Mouse (Mus musculus): ENCODE data around the gene C1s2. TPM values are rescaled to one million over a fixed set of nuclear protein-coding genes. Genes with fewer than 3 reads are reported as not detected.

Gene C1s2
- polyA plus RNA-seq, 2 experiments: 0.24 TPM; not detected in 1

DNA sequence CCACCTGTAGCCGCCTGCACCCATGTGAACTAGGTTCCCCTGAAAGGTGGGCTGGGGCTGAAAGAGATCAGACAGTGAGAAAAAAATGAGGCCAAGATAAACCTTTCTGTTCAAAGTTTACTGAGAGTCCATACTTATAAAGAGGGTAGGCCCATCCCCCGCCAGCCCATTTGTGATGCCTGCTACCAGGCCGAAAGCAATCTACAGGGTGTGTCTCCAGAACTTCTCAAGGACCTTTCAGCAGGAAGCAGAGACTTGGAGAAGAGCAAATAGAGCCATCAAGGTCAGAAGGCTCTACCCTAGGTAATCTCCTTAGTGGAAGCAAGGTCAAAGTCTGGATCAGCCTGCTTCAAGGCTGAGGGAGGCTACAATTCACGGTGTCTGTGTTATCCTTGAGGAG is 33.9 kb downstream of the C1s2 start:
- no peak for ATAC-seq (ENCODE audit: low FRiP score, low read depth)
- DNase-seq (ENCODE audit: low spot score): no peak
- WGBS: 93% methylated on average over 4 of the region's 4 CpGs
- Histone ChIP-seq H3K9ac (ENCODE audit: low read depth, low read length, severe bottlenecking) (no peak overlapping the region), H3K9me3 (ENCODE audit: control insufficient read depth, low read length) (peaks cover 2% of the 10 kb centered on the region; the same call in 1 of the 2 replicates), H3K36me3 (ENCODE audit: control insufficient read depth, insufficient read depth, low read length) (no peaks in the 10 kb centered on the region), H3K27ac (replicated peaks; ENCODE audit: low read depth, low read length) (no peak overlapping the region), H3K4me1 (ENCODE audit: control insufficient read depth, insufficient read depth, low read length) (no peaks in the 10 kb centered on the region), H3K4me2 (replicated peaks; ENCODE audit: low read depth, low read length, severe bottlenecking) (no peak overlapping the region), H3K4me3 (replicated peaks; ENCODE audit: low read length) (no peak overlapping the region), H3K27me3 (ENCODE audit: control insufficient read depth, insufficient read depth, low read length) (no peaks in the 10 kb centered on the region)
- no peak for TF ChIP-seq POLR2A (IDR thresholded peaks at IDR 0.05; ENCODE audit: borderline replicate concordance, extremely low read depth, insufficient read depth, insufficient read length)

DNA sequence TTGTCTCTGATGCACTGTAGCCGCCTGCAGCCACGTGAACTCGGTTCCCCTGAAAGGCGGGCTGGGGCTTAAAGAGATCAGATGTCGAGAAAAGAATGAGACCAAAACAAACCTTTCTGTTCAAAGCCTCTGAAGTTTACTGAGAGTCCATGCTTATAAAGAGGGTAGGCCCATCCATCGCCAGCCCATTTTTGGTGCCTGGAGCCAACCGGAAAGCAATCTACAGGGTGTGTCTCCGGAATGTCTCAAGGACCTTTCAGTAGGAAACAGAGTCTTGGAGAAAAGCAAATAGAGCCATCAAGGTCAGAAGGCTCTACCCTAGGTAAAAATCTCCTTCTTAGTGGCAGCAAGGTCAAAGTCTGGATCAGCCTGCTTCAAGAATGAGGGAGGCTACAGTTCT is 42.8 kb downstream of the C1s2 start:
- Histone ChIP-seq H3K36me3 (ENCODE audit: control insufficient read depth, insufficient read depth, low read length) (no peaks in the 10 kb centered on the region), H3K4me3 (replicated peaks; ENCODE audit: low read length) (no peak overlapping the region), H3K27ac (replicated peaks; ENCODE audit: low read depth, low read length) (no peak overlapping the region), H3K4me1 (ENCODE audit: control insufficient read depth, insufficient read depth, low read length) (no peaks in the 10 kb centered on the region), H3K9me3 (ENCODE audit: control insufficient read depth, low read length) (no peaks in the 10 kb centered on the region), H3K9ac (ENCODE audit: low read depth, low read length, severe bottlenecking) (no peak overlapping the region), H3K27me3 (ENCODE audit: control insufficient read depth, insufficient read depth, low read length) (no peaks in the 10 kb centered on the region), H3K4me2 (replicated peaks; ENCODE audit: low read depth, low read length, severe bottlenecking) (no peak overlapping the region)
- WGBS: 81% methylated on average over 8 of the region's 8 CpGs
- no peak for TF ChIP-seq POLR2A (IDR thresholded peaks at IDR 0.05; ENCODE audit: borderline replicate concordance, extremely low read depth, insufficient read depth, insufficient read length)
- DNase-seq (ENCODE audit: low spot score) (no peak), ATAC-seq (ENCODE audit: low FRiP score, low read depth) (no peak)

DNA sequence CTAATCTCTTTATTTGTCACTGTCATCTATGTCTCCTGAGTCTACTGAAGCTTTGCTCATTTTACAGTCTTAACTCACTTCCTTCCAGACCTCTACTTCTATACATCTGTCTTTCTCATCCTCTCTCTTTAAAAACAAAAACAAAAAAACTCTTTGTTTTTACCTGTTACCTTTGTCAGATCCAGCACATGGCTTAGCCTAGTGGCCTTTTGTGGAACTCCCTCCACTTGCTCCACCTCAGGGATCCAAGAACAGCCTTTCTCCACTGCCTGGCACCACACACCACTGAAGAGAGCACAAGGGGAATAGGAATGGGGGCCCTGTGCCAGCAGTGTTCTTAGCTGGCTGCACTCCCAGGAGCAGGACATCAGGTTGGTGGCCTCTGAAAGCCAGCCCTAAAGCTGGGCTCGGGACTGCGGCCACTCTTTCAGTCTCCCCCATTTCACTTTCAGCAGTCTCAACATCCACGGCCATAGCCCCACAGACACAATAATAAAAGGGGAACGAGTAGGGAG is 43.6 kb downstream of the C1s2 start:
- ATAC-seq (ENCODE audit: low FRiP score, low read depth) (no peak), DNase-seq (ENCODE audit: low spot score) (no peak)
- 81% methylated on average over 4 of the region's 4 CpGs for WGBS
- Histone ChIP-seq H3K36me3 (ENCODE audit: control insufficient read depth, insufficient read depth, low read length) (no peaks in the 10 kb centered on the region), H3K9ac (ENCODE audit: low read depth, low read length, severe bottlenecking) (no peak overlapping the region), H3K4me1 (ENCODE audit: control insufficient read depth, insufficient read depth, low read length) (no peaks in the 10 kb centered on the region), H3K4me2 (replicated peaks; ENCODE audit: low read depth, low read length, severe bottlenecking) (no peak overlapping the region), H3K9me3 (ENCODE audit: control insufficient read depth, low read length) (no peaks in the 10 kb centered on the region), H3K27me3 (ENCODE audit: control insufficient read depth, insufficient read depth, low read length) (no peaks in the 10 kb centered on the region), H3K4me3 (replicated peaks; ENCODE audit: low read length) (no peak overlapping the region), H3K27ac (replicated peaks; ENCODE audit: low read depth, low read length) (no peak overlapping the region)
- TF ChIP-seq POLR2A (IDR thresholded peaks at IDR 0.05; ENCODE audit: borderline replicate concordance, extremely low read depth, insufficient read depth, insufficient read length): no peak

DNA sequence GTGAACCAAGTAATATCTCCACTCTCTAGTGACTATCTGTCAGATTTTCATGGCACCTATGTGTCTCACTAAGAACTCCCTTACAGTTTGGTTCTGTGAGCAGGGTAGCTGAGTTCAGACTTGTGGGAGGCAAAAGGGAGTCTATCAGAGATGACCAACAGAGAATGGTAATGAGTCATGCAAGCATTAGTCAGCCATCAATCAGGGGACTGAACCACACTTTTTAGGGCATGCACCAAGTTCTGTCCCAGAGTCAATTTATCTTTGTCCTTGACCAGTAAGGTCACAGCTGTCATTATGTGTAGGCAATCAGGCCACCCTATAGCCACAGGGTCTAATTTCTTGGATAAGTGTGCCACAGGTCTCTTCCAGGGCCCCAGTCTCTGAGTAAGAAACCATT is 47.1 kb downstream of the C1s2 start:
- Histone ChIP-seq H3K9me3 (ENCODE audit: control insufficient read depth, low read length) (no peaks in the 10 kb centered on the region), H3K4me3 (replicated peaks; ENCODE audit: low read length) (no peak overlapping the region), H3K27ac (replicated peaks; ENCODE audit: low read depth, low read length) (no peak overlapping the region), H3K9ac (ENCODE audit: low read depth, low read length, severe bottlenecking) (no peak overlapping the region), H3K4me2 (replicated peaks; ENCODE audit: low read depth, low read length, severe bottlenecking) (no peak overlapping the region), H3K27me3 (ENCODE audit: control insufficient read depth, insufficient read depth, low read length) (no peaks in the 10 kb centered on the region), H3K4me1 (ENCODE audit: control insufficient read depth, insufficient read depth, low read length) (no peaks in the 10 kb centered on the region), H3K36me3 (ENCODE audit: control insufficient read depth, insufficient read depth, low read length) (no peaks in the 10 kb centered on the region)
- TF ChIP-seq POLR2A (IDR thresholded peaks at IDR 0.05; ENCODE audit: borderline replicate concordance, extremely low read depth, insufficient read depth, insufficient read length): no peak
- ATAC-seq (ENCODE audit: low FRiP score, low read depth): no peak
- no peak for DNase-seq (ENCODE audit: low spot score)

DNA sequence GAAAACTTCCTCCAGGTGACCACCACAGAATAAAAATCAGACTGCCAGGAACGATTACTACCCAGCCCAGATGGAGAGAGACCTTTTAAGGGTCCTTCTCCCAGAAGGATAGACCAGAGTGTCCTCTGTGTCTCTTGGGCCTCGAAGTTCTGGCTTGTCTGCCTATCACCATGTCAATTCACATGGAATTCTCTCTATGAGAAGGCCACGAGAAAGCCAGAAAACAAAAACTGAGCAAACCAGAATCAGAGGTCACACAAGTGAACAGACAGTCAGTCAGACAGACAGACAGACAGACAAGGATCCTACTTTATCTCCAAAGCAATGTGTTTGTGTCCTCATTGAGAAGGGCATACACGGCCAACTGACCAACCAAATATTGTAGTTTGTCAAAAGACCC is 49.6 kb downstream of the C1s2 start:
- no peak for TF ChIP-seq POLR2A (IDR thresholded peaks at IDR 0.05; ENCODE audit: borderline replicate concordance, extremely low read depth, insufficient read depth, insufficient read length)
- no peak for ATAC-seq (ENCODE audit: low FRiP score, low read depth)

DNA sequence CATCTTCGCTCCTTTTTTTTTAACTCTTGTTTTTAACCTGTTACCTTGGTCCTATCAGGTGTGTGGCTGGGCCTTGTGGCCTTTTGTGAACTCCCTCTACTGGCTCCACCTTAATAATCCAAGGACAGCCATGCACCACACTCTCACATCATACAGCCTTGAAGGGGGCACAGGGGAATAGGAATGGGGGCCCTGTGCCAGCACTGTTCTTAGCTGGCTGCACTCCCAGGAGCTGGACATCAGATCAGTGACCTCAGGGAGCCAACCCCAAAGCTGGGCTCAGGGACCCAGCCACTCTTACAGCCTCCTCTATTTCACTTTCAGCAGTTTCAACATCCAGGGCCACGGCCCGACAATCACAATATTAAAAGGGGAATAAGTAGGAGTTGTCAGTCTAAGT is 50.1 kb downstream of the C1s2 start:
- Histone ChIP-seq H3K27me3 (ENCODE audit: control insufficient read depth, insufficient read depth, low read length) (no peaks in the 10 kb centered on the region), H3K9ac (ENCODE audit: low read depth, low read length, severe bottlenecking) (no peak overlapping the region), H3K27ac (replicated peaks; ENCODE audit: low read depth, low read length) (no peak overlapping the region), H3K4me1 (ENCODE audit: control insufficient read depth, insufficient read depth, low read length) (no peaks in the 10 kb centered on the region), H3K4me2 (replicated peaks; ENCODE audit: low read depth, low read length, severe bottlenecking) (no peak overlapping the region), H3K4me3 (replicated peaks; ENCODE audit: low read length) (no peak overlapping the region), H3K9me3 (ENCODE audit: control insufficient read depth, low read length) (no peaks in the 10 kb centered on the region), H3K36me3 (ENCODE audit: control insufficient read depth, insufficient read depth, low read length) (no peaks in the 10 kb centered on the region)
- WGBS: 89% methylated on average over 3 of the region's 3 CpGs
- ATAC-seq (ENCODE audit: low FRiP score, low read depth) (no peak), DNase-seq (ENCODE audit: low spot score) (no peak)
- TF ChIP-seq POLR2A (IDR thresholded peaks at IDR 0.05; ENCODE audit: borderline replicate concordance, extremely low read depth, insufficient read depth, insufficient read length): no peak

More for the DNA sequence above, 49.6 kb downstream of the C1s2 start:
- H3K9ac ChIP-seq (ENCODE audit: low read depth, low read length, severe bottlenecking): no peak overlapping the region
- H3K9me3 ChIP-seq (ENCODE audit: control insufficient read depth, low read length): no peaks in the 10 kb centered on the region
- WGBS: 66% methylated on average over 4 of the region's 4 CpGs
- H3K4me3 ChIP-seq (replicated peaks; ENCODE audit: low read length): no peak overlapping the region
- H3K27me3 ChIP-seq (ENCODE audit: control insufficient read depth, insufficient read depth, low read length): no peaks in the 10 kb centered on the region
- no peak overlapping the region for H3K27ac ChIP-seq (replicated peaks; ENCODE audit: low read depth, low read length)
- no peaks in the 10 kb centered on the region for H3K36me3 ChIP-seq (ENCODE audit: control insufficient read depth, insufficient read depth, low read length)
- no peak for DNase-seq (ENCODE audit: low spot score)
- H3K4me2 ChIP-seq (replicated peaks; ENCODE audit: low read depth, low read length, severe bottlenecking): no peak overlapping the region
- no peaks in the 10 kb centered on the region for H3K4me1 ChIP-seq (ENCODE audit: control insufficient read depth, insufficient read depth, low read length)
